Mouse (Mus musculus): ENCODE measurements around the gene Adgrb3.

DNA sequence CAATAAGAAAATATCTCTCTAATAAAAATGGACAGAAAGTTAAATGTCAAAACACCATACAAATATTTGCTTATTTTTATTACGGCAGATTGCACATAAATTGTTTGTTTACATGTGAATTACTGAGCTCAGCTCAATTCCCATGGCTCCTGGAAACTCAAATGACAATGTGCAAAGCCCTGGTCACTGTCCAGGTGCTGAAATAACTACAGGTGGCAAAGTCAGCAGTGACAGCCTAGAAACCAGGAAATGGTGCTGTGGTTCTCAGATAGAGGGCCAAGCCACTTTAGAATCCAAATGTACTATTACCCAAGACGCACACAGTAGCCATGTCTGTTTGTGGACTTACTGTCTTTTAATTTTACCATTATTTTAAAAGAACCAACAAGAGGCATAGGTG, 465.3 kb downstream of the Adgrb3 start:
- TF ChIP-seq CTCF (conservative IDR thresholded peaks at IDR 0.05; ENCODE audit: insufficient read depth, insufficient read length, low read depth, low read length) (no peak), POLR2A (IDR thresholded peaks at IDR 0.05; ENCODE audit: low read depth, low read length) (no peak)

Measured in kidney, adult 2 months (tissue).